Mouse (Mus musculus) heart, embryonic 12.5 days (tissue): ENCODE data around the gene Ube4a. TPM values are rescaled to one million over a fixed set of nuclear protein-coding genes. Genes with fewer than 3 reads are reported as not detected.

ENCODE experiments used
- ATAC-seq: fragments of 200-750 bp; cut with Nextera tagmentation; 2 replicates; pipeline ENCODE4 v1.8.0; 2017; ENCODE audit warnings: moderate TSS enrichment, moderate library complexity; ENCODE audit not compliant: insufficient number of reproducible peaks, low FRiP score
- H3K27ac ChIP-seq: fragments of 300-500 bp; sonication (generic); 2 replicates; pipeline ENCODE4 v1.5.1; 2016; ENCODE audit warnings: mild to moderate bottlenecking, moderate library complexity; ENCODE audit not compliant: poor library complexity, severe bottlenecking
- H3K27me3 ChIP-seq: fragments of 300-500 bp; sonication (generic); replicated peaks from 2 replicates; pipeline ENCODE4 v1.6.1; 2016; ENCODE audit warnings: mild to moderate bottlenecking, moderate library complexity
- H3K36me3 ChIP-seq: fragments of 300-500 bp; sonication (generic); 2 replicates; pipeline ENCODE4 v1.6.1; 2016; ENCODE audit warnings: mild to moderate bottlenecking, moderate library complexity
- H3K4me1 ChIP-seq: fragments of 300-500 bp; sonication (generic); replicated peaks from 2 replicates; pipeline ENCODE4 v1.6.1; 2016; ENCODE audit warnings: mild to moderate bottlenecking
- H3K4me2 ChIP-seq: fragments of 300-500 bp; sonication (generic); 2 replicates; pipeline ENCODE4 v1.6.1; 2016; ENCODE audit warnings: mild to moderate bottlenecking, moderate library complexity
- H3K4me3 ChIP-seq: fragments of 300-500 bp; sonication (generic); 2 replicates; pipeline ENCODE4 v1.5.1; 2016; ENCODE audit warnings: mild to moderate bottlenecking
- H3K9ac ChIP-seq: fragments of 300-500 bp; sonication (generic); 2 replicates; pipeline ENCODE4 v1.6.1; 2016; ENCODE audit warnings: mild to moderate bottlenecking, moderate library complexity
- H3K9me3 ChIP-seq: fragments of 300-500 bp; sonication (generic); replicated peaks from 2 replicates; pipeline ENCODE4 v1.6.1; 2016; ENCODE audit warnings: mild to moderate bottlenecking, moderate library complexity
- WGBS: fragments of 180-500 bp; shearing (Covaris S2); methylation state at CpG from one replicate; pipeline ENCODE4 v1.1.7; 2016; 5-methylcytosine and 5-hydroxymethylcytosine counted together
- polyA plus RNA-seq: library from polyadenylated mRNA; unstranded; fragments of >200 nt; fragmentation: Nextera tagmentation; extraction: Ambion mirVana; gene quantifications from 2 replicates; pipeline ENCODE4 v1.2.1, GENCODE M21; 2016

Ube4a gene
- polyA plus RNA-seq, 1 experiment from 2014 or later = 18.9 TPM

- under 1% methylated on average over 39 of the region's 44 CpGs for WGBS
- Histone ChIP-seq H3K4me3 (peak overlapping the region; percentile 87), H3K9me3 (no peaks in the 10 kb centered on the region), H3K36me3 (0 out of 2 replicates have a peak, but pooled peaks cover 4% of the 10 kb centered on the region), H3K27ac (peak overlapping the region; percentile 96), H3K4me1 (peaks cover 46% of the 10 kb centered on the region), H3K4me2 (peak overlapping the region; percentile 98), H3K9ac (peak overlapping the region; percentile 94), H3K27me3 (no peaks in the 10 kb centered on the region)
- peak; percentile 27; the same call in 1 of the 2 replicates for ATAC-seq
Observed at GRCm38 (mm10) chr9:44880309-44881081, 84.9 kb downstream of the Ube4a start.

GRCm38 (mm10) chr9:44879694-44880271 is 85.6 kb downstream of the Ube4a start:
- ATAC-seq = no peak
- Histone ChIP-seq H3K4me2 (peak overlapping the region; percentile 98), H3K36me3 (0 out of 2 replicates have a peak, but pooled peaks cover 4% of the 10 kb centered on the region), H3K9me3 (no peaks in the 10 kb centered on the region), H3K27me3 (no peaks in the 10 kb centered on the region), H3K27ac (peak overlapping the region; percentile 19; the same call in 1 of the 2 replicates), H3K4me1 (peaks cover 51% of the 10 kb centered on the region), H3K4me3 (peak overlapping the region; percentile 87), H3K9ac (peak overlapping the region; percentile 94)
- WGBS = 2% methylated on average over 13 of the region's 13 CpGs

GRCm38 (mm10) chr9:44878776-44879500 is 86.5 kb downstream of the Ube4a start:
- Histone ChIP-seq H3K27me3 (no peaks in the 10 kb centered on the region), H3K4me3 (peak overlapping the region; percentile 87), H3K9me3 (no peaks in the 10 kb centered on the region), H3K4me1 (peaks cover 56% of the 10 kb centered on the region), H3K9ac (peak overlapping the region; percentile 94), H3K4me2 (peak overlapping the region; percentile 98), H3K36me3 (0 out of 2 replicates have a peak, but pooled peaks cover 4% of the 10 kb centered on the region), H3K27ac (peak overlapping the region; percentile 15; the same call in 1 of the 2 replicates)
- WGBS = 24% methylated on average over 9 of the region's 9 CpGs
- ATAC-seq = no peak

GRCm38 (mm10) chr9:44877686-44878085 is 87.7 kb downstream of the Ube4a start:
- H3K4me1 ChIP-seq = peaks cover 63% of the 10 kb centered on the region
- no peak overlapping the region for H3K9ac ChIP-seq
- H3K4me2 ChIP-seq = no peak overlapping the region
- H3K4me3 ChIP-seq = no peak overlapping the region
- 0 out of 2 replicates have a peak, but pooled peaks cover 4% of the 10 kb centered on the region for H3K36me3 ChIP-seq
- H3K27ac ChIP-seq = no peak overlapping the region
- WGBS = 88% methylated on average over 7 of the region's 7 CpGs
- ATAC-seq = no peak
- H3K27me3 ChIP-seq = no peaks in the 10 kb centered on the region
- no peaks in the 10 kb centered on the region for H3K9me3 ChIP-seq

GRCm38 (mm10) chr9:44875476-44875875 is 89.9 kb downstream of the Ube4a start:
- Histone ChIP-seq H3K9me3 (no peaks in the 10 kb centered on the region), H3K27ac (no peak overlapping the region), H3K36me3 (peaks cover 9% of the 10 kb centered on the region), H3K9ac (0 out of 2 replicates have a peak overlapping the region, but pooled peaks have one; percentile 4), H3K4me2 (no peak overlapping the region), H3K27me3 (no peaks in the 10 kb centered on the region), H3K4me1 (peaks cover 73% of the 10 kb centered on the region), H3K4me3 (no peak overlapping the region)
- WGBS = 71% methylated on average over 7 of the region's 7 CpGs
- ATAC-seq = no peak

- Histone ChIP-seq H3K27ac (no peak overlapping the region), H3K9me3 (no peaks in the 10 kb centered on the region), H3K4me2 (no peak overlapping the region), H3K27me3 (no peaks in the 10 kb centered on the region), H3K9ac (no peak overlapping the region), H3K4me1 (peaks cover 72% of the 10 kb centered on the region), H3K4me3 (no peak overlapping the region), H3K36me3 (peaks cover 16% of the 10 kb centered on the region)
- no peak for ATAC-seq
Observed at GRCm38 (mm10) chr9:44874198-44874597, 91.2 kb downstream of the Ube4a start.

GRCm38 (mm10) chr9:44873665-44874064 is 91.7 kb downstream of the Ube4a start:
- 75% methylated on average over 5 of the region's 5 CpGs for WGBS
- no peak for ATAC-seq
- H3K4me3 ChIP-seq = no peak overlapping the region
- no peak overlapping the region for H3K9ac ChIP-seq
- no peaks in the 10 kb centered on the region for H3K27me3 ChIP-seq
- peaks cover 69% of the 10 kb centered on the region for H3K4me1 ChIP-seq
- H3K4me2 ChIP-seq = no peak overlapping the region
- peaks cover 16% of the 10 kb centered on the region for H3K36me3 ChIP-seq
- no peaks in the 10 kb centered on the region for H3K9me3 ChIP-seq
- no peak overlapping the region for H3K27ac ChIP-seq

Other genes with a start within 250 kb of the Ube4a start
- gene Phldb1, start 230.4 kb downstream of the Ube4a start, polyA plus RNA-seq = 34.8 and 36.9 TPM in 2 replicates
- 151 and 160 TPM in 2 replicates for gene Arcn1, start 197.8 kb downstream of the Ube4a start, polyA plus RNA-seq
- gene Ift46, start 197.7 kb downstream of the Ube4a start, polyA plus RNA-seq = 63.1 and 71.9 TPM in 2 replicates
- 2.2 and 2.4 TPM in 2 replicates for gene Tmem25, start 166.3 kb downstream of the Ube4a start, polyA plus RNA-seq
- not detected in 2 replicates for gene Ttc36, start 162.5 kb downstream of the Ube4a start, polyA plus RNA-seq
- gene Kmt2a, start 84.3 kb downstream of the Ube4a start, polyA plus RNA-seq = 11.9 and 12.0 TPM in 2 replicates
- gene Atp5l, start 44.9 kb downstream of the Ube4a start, polyA plus RNA-seq = 924 and 963 TPM in 2 replicates
- gene Cd3g, start 14.8 kb upstream of the Ube4a start, polyA plus RNA-seq = 0.35 TPM in 1 of 2 replicates, not detected in the other
- not detected in 2 replicates for gene Cd3d, start 16.2 kb upstream of the Ube4a start, polyA plus RNA-seq
- not detected in 2 replicates for gene Cd3e, start 44.0 kb upstream of the Ube4a start, polyA plus RNA-seq
- 0.92 and 0.96 TPM in 2 replicates for gene Mpzl2, start 74.2 kb upstream of the Ube4a start, polyA plus RNA-seq
- 2.1 and 2.2 TPM in 2 replicates for gene Mpzl3, start 89.6 kb upstream of the Ube4a start, polyA plus RNA-seq
- 0.42 and 0.51 TPM in 2 replicates for gene Jaml, start 113.6 kb upstream of the Ube4a start, polyA plus RNA-seq
- gene Scn2b, start 152.2 kb upstream of the Ube4a start, polyA plus RNA-seq = 1.2 and 2.1 TPM in 2 replicates
- 0.62 and 0.91 TPM in 2 replicates for gene Scn4b, start 172.8 kb upstream of the Ube4a start, polyA plus RNA-seq
- gene BC049352, start 216.4 kb upstream of the Ube4a start, polyA plus RNA-seq = not detected in 2 replicates
- gene Tmprss4, start 238.5 kb upstream of the Ube4a start, polyA plus RNA-seq = not detected in 2 replicates